Mouse (Mus musculus) left cerebral cortex, adult 11 months (tissue): ENCODE measurements around the gene Rufy2.

ENCODE experiments used
- DNase-seq: peaks from one replicate; pipeline ENCODE4 v3.0.0; 2022; ENCODE audit warnings: low spot score

Gene Rufy2

DNA sequence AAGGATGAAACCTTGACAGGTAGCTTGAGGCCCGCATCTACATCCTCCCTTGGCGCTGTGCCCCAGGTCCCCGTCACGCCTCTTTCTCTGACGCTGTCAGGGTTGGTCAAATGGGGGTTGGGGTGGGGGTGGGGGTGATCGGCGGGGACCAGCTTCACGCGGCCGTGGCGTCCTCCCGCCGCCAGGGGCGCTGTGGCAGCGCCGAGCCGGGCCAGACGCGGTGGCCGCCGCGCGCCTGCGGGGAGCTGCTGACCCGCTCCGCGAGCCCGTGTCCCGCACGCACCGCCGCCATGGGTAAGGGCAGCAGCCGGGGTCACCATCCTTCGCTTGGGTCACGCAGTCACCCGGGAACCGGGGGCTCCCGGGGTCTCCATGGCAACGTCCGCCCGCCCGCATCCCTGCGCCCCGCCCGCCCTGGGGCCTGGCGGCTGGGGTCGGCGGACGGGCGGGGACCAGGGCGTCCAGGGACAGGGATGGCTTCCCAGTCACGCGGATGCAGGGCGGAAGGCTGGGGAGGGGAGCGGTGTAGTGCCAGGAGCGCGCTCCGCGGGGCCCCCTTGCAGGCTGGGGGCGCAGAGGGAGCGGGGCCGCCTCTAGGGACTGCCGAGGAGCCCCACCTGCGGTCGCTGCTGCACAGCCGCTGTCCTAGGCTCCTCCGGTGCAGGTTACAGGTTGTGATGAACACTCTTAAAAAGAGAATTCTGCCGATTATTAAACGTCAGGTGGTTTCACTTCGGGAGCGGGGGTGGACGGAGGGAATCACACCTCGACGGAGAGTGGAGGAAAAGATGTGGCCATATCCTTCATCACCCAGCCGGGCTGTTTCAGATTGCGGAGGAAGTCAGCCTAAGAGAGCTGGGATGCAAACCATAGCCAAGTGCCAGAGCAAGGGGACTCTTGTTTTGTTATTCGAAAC, at the start of gene Rufy2:
Rufy2 (plus strand) TSS at position 185 of the 916 bp plus-strand sequence.
- peak; percentile 76 for DNase-seq

DNA sequence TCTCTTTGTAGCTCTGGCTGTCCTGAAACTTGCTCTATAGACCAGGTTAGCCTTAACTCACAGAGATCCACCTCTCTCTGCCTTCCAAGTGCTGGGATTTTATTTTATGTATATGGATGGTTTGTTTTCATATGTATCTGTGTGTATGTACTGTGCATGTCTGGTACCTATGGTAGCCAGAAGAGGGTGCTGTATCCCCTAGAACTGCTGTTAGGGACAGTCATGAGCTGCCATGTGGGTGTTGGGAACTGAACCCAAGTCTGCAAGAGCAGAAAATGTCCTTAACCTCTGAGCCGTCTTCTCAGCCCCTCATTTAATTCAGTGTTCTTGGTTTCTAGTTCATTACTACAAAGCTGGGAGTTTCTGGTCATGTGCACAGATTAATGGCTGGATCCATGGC, 47.6 kb upstream of the Rufy2 start:
- no peak for DNase-seq

DNA sequence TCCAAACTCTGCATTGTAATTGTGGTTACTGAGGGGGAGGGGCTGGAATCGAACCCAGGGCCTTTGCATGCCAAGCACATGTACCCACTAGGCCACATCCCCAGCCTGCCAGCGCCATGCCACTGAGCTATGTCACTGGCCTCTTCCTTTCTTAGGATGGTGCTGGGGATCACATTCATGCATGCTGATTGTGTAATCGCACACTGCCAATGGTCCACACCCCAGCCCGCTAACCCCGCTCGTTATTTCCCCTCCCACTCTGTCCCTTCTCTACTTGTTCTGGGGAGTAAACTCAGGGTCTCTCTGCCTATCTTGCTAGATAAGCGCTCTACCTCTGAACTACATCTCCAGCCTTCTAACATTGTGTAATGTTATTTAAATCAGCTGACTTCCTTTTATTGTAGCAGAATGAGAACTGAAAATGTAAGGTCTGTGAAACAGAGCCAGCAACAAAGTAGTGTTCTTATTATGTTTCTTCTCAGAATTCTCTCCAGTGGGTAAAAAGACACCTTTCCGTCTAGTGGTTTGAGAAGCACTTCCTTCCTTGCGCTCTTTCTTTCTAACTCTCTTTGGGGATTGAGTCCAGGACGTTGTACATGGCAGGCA, 34.9 kb upstream of the Rufy2 start:
- DNase-seq = no peak

DNA sequence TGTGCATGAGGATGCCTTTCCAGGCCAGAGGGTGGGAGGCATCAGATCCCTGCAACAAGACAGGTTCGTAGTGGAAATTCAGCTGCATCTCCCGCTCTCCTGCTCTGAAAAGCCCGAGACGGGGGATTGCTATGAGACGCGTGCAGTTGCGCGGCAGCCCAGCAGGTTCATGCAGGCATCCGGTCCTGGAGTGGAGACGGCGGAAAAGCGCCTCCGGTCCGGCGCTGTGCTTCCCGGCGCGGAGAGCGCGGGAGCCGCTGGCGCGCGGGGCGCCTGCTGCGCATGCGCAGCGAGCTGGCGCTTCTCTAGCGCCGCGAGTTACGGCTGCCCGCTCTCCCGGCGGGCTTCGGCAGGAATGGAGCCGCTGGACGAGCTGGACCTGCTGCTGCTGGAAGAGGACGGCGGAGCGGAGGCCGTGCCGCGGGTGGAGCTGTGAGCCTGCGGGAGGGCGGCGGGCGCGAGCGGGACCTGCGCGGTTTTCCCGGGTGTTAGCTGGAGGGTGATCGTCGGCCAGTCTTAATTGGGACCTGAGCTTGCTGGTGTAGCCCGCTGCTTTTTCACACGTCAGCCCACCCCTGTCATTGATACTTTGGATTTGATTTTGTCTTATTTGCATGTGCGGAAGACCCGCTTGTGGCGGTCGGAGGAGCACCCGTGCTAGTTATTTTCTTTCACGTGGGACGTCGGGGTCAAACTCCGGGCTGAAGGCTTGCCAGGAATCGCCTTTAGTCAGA, 33.1 kb upstream of the Rufy2 start, which contains the start of gene Dna2:
Dna2 (plus strand) TSS at position 289 of the 734 bp plus-strand sequence.
- DNase-seq = peak; percentile 41

DNA sequence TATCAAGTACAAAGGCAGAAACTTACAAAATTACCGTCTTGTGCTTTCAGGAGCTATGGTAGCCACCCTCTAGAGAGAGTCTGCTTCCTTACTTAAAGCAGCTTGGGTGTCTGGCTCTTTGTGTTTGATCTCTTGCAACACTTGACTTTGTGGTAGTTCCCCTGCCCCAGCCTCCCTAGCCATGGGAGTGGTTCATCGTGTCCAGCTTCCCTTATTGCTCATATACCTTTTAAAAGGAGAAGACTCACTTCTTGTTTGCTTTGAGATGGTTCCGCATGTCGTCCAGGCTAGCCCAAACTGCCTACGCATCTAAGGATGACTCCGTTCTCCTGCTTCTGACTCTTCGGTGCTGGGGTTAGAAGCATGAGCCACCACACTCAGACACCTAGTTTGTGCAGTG, 31.5 kb upstream of the Rufy2 start:
- no peak for DNase-seq

DNA sequence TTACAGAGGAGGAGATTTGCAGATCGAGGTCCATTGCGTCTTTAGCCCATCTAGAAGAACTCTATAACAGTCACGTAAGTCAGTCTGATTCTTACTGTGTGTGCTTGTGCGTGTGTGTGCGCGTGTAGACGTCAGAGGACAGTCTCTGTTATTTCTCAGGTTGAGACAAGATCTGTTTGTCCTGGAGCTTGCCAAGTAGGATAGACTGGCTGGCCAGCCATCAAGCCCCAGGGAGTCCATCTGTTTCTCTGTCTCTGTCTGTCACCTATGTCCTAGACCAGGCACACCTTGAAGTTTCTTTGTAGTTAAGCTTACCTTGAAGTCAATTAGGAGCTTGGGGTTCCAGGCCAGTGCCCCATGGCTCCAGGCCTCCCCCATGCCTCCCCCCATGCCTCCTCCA, 16.1 kb upstream of the Rufy2 start:
- DNase-seq = no peak

DNA sequence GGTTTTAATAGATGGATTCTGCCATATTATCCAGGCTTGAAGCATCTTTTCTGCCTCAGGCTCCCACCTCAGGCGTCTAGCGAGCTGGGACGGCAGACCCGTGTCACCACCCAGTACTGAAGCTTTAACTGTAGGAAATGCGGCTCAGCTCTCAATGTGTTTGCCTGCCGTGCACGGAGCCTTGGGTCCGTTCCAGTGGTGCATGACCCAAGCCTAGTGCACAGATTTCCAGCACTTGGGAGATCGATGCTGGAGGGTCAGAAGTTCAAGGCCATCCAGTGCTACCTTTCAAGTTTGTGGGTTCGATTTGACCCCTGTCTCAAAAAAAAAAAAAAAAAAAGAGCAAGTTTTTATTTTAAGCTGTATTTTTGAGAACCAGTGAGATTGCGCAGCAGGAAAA, 14.2 kb upstream of the Rufy2 start:
- DNase-seq = no peak

DNA sequence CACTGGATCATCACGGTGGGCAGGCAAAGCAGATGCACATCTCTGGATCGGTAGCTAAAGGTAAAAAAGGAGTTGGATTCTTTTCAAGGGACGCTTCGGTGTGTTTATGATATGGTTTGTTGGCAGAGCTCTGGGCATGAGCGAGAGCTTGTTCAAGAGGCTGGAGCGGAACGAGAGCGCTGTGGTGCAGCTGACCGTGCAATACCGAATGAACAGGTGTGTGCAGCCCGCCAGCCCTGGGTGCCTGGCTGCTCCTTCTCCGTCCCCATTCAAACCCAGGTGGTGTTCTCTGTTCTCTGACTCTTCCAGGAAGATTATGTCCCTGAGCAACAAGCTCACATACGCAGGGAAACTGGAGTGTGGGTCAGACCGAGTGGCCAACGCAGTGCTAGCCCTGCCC, 13.7 kb upstream of the Rufy2 start:
- no peak for DNase-seq

DNA sequence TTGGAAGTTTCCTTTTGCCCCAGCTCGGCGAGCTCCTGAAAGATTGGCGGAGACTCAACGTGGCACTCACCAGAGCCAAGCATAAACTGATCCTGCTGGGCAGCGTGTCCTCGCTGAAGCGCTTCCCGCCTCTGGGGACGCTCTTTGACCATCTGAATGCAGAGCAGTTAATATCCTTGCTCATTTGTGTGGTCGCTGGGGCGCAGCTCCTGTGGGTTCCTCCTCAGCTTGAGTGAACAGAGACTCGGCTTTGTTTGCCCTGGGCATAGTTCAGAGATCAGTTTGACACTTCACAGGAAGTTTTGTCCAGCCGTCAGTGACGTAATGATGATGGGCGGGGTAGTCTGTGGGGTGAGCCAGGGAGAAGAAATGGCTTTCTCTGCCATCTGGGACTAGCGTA, 8.2 kb upstream of the Rufy2 start:
- no peak for DNase-seq

DNA sequence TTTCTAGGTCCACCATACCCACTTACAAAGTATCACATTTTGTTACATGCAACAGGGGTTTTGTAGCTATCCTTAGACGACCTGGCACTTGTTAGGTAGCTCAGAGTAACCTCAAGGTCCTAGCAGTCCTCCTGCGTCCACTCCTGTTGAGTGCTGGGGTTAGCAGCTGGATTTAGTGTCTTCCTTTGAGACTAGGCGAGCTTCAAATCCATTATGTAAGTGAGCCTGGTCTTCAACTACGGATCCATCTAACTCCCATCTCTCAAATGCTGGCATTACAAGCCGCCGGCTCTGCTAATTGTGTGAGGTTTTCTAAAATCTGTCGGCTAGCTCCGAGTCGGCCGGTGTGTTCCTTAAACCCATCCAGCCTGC, 370 bp upstream of the Rufy2 start:
- DNase-seq = no peak

DNA sequence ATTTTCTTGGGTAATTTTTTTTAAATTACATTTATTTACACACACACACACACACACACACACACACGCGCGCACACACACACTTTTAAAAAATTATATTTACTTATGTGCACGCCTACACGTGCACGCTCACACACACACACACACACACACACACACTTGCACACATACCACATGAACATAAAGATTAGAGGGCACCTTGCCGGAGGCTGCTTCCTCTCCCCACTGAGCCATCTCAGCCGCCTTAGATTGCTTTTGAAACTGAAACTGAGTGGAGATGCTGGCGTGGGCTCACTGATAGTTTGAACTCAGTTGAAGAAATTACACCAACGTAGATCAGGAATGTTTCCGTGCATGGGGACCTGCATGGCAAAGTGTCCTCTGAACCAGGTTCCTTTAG, 4.0 kb downstream of the Rufy2 start:
- no peak for DNase-seq

DNA sequence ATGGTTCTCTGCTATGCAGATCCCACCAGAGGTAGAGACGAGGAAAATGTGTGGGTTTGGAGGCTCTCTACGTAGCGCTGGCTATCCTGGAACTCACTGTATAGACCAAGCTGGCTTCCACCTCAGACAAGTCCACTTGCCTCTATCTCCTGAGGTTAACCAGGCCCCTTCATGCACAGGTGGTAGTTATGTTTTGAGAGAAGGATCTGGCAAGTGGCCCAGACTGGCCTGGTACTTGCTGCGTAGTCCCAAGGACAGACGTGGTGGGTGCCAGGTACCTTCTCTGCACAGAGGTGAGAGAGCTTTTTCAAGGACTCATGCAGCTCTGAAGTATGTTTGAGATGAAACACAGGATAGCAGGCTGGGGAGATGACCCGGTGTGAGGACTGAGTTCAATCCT, 4.5 kb downstream of the Rufy2 start:
- no peak for DNase-seq

DNA sequence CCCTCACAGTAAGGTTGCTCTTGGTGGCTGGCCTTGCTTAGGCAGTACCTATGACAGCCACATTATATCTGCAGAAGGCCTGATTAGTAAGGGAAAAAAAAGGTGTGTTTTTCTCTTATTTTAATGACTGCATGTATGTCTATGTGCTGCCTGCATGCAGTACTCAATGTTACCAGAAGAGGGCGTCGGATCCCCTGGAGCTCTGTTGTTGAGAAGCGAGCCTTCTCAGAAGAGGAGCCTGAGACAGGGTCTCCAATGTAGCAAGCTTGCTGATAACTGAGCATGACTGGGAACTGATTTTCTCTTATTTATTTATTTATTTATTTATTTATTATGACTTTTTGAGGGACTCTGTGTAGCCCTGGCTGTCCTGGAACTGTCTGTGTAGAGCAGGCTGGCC, 7.3 kb downstream of the Rufy2 start:
- no peak for DNase-seq

DNA sequence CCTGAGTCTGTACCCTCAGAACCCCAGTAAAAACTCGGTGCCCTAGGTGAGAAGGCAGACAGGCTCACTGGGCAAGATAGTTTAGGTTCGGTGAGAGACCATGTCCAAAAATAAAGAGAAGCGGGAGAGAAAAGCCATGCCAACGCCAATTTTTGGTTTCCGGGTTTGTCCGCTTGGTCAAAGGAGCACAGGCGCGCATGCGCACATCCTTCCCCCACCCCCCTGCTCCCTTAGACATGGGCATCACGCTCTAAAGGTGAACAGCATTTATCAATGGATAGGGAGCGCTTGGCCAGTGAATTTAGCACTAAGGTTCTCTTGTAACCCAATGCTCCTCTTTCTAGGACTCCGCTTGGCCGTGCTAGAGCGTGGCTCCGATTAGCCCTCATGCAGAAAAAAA, 10.6 kb downstream of the Rufy2 start:
- no peak for DNase-seq

DNA sequence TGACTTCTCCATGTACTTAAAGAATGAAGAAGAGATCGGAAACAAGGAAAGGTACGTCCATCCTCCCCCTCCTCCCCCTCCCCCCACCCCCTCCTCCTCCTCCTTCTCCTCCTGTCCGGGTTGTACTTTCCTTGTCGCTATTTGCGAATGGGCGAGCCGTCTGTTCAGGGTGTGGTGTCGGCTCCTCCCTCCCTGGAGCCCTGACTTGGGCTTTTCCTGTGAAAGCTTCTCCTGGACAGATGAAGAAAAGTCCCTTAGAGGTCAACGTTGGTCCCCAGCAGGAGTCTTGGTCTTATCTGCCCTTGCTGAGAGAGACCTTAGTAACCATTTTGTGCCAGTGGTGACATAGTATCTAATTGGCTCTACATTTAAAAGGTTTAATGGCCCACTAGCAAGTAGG, 14.0 kb downstream of the Rufy2 start:
- DNase-seq = no peak

DNA sequence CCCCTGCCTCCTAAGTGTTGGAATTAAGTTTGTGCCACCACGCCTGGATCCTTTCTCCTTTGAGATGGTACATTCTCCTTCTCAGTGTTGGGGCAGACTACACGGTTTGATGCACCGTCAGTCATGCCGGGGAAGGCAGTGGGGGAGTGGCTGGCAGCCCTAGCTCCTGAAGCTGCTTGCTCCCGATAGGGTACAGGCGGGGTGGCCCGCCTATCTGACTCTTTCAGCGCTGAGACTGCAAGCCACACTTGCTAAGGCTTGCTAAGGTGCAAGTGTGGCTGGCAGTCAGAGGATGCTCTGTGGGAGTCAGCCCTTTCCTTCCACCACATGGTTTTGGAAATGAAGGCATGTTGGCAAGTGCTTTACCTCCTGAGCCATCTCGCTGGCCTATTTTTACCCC, 20.6 kb downstream of the Rufy2 start:
- DNase-seq = no peak

DNA sequence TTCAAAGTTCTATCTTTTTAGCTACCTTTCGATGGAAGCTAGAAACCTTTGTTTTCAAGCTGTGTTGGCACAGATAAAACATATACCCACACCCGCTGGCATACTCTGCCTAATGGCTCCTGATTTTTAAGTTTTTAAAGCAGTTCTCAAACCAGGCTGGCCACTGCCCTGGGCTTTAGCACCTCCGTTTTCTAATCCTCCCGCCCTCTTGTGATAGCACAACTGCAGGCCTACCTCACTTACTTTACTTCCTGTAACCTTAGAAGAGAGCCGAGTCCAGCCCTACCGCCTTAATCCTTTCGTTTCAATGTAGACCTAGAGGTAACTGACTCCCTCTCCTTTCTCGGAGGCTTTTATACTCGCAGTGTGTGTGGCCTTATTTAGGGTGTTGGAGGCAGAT, 23.2 kb downstream of the Rufy2 start:
- DNase-seq = no peak

DNA sequence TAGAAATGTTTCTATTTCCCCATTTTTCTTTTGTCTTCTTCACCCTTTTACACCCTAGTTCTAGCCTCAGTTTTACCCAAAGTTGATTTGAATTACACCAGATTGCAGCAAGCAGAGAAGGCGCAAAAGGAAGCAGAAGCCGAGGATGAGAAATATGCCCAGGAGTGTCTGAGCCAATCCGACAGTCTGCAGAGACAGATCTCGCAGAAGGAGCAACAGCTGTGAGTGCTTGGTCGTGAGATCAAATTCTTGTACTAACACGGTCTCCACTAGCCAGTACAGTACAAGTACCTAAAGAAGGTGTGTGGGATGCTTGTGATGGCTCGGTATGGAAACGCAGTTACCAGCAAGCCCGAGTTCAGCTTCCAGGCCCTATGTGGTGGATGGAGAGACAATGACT, 24.5 kb downstream of the Rufy2 start:
- DNase-seq = no peak

DNA sequence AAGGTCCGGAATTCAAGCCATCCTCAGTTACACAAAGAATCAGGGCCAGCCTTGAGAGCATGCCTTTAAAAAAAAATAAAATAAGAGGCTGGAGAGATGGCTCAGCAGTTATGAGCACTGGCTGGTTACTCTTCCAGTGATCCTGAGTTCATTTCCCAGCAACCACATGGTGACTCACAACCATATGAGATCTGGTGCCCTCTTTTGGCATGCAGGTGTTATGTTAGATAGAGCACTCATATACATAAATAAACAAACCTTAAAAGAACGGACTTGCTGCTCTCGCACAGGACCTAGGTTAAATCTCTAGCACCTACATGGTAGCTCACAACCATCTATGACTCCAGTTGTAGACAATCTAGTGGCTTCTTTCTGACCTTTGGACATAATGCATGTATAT, 28.2 kb downstream of the Rufy2 start:
- DNase-seq = no peak

DNA sequence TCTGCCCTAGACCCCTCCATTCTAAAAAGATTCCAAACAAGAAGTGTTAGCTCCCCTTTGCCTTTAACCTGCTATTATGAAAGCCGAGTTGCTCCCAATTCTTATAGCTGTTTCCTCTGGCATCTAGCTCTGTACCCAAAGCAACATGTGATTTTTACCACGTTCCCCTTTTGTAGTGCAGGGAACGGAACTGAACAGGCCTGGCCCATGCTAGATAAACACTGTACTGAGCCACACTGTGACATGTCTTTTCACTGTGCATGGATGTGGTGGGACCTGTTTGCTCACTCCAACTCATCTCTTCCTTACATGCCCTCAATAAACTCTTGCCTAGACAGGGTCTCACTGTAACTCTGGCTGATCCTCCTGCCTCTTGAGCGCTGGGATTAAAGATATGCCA, 30.2 kb downstream of the Rufy2 start:
- no peak for DNase-seq

DNA sequence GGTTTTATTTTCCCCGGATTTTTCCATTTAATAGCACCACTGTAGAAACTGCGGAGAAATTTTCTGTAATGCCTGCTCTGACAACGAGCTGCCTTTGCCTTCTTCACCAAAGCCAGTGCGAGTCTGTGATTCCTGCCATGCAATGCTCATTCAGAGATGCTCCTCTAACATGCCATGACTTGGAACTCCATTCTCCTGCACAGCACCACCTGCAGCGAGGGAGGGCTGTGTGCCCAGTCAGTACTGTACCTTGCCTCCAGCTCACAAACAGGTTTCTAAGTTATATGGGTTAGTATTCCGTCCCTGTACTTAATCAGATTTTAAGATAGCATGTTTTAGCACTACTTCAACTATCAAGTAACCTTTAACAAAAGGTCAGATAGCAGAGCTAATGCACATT, 31.5 kb downstream of the Rufy2 start:
- no peak for DNase-seq

DNA sequence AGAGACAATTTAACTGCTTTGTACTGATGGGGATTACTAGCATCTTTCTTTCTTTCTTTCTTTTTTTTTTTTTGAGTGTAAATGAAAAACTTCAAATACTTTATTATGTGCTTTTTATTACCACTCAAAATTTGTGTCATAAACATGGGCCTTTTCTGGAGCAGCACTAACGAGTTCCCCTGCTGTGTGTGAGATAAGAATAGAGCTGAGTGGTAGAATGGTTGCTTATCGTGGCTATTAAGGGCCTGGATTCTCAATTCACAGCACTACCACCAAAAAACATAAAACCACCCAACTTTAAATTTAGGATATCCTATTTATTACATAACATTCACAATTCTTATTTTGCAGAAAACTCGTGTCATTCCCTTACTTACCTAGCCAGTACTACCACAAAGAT, 33.5 kb downstream of the Rufy2 start:
- no peak for DNase-seq

DNA sequence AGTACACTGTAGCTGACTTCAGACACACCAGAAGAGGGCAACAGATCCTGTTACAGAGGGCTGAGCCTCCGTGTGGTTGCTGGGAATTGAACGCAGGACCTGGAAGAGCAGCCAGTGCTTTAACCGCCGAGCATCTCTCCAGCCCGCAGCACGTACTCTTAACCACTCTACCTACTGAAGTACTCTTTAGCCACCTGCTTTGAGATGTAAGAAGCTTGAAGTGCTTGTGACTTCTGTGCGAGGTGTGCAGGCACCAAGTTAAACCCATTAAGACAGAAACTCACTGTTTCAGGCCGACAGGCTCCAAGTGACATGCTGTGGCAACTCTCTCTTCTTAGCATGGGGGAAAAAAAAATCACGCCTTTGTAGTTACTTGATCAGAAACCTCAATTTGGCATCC, 34.1 kb downstream of the Rufy2 start:
- no peak for DNase-seq
